13 mouse cellular contexts compared by ENCODE assay signal in genomic region chr3:38235736-38236083, GRCm38 (mm10).
DNase-seq lines count a peak whose midpoint lies in the region; ATAC-seq and TF ChIP-seq lines count a peak whose summit lies in the region.
"Had no signal": no experiment of that assay in that cellular context is flagged by ENCODE, and none has a peak within 500 bp of the region (broad histone marks: within the 10 kb centered on the region; RNA-seq: fewer than 3 reads in every experiment).

No protein-coding gene starts in this region.

- no peak for TF ChIP-seq EP300 in liver, postnatal 0 days (IDR thresholded peaks at IDR 0.05; ENCODE audit: low read depth)
- no peak for TF ChIP-seq EP300 in heart, postnatal 0 days (IDR thresholded peaks at IDR 0.05; ENCODE audit: low read depth)

- peak overlapping the region; percentile 71 for H3K4me3 ChIP-seq in gastrocnemius, adult 2 months
- H3K4me3 ChIP-seq in liver, postnatal 0 days (ENCODE audit: low read depth, low read length), result no peak overlapping the region
- no peak overlapping the region for H3K4me3 ChIP-seq in liver, embryonic 12.5 days
- H3K4me3 ChIP-seq in heart, postnatal 0 days (ENCODE audit: low read depth, low read length), result no peak overlapping the region
- H3K4me3 ChIP-seq: neural tube, embryonic 12.5 days had no signal

- H3K9me3 ChIP-seq in liver, postnatal 0 days (ENCODE audit: low read length), result no peaks in the 10 kb centered on the region
- H3K9me3 ChIP-seq in liver, embryonic 12.5 days (replicated peaks), result no peaks in the 10 kb centered on the region
- no peaks in the 10 kb centered on the region for H3K9me3 ChIP-seq in heart, postnatal 0 days (replicated peaks; ENCODE audit: control insufficient read depth, low read length)
- H3K9me3 ChIP-seq: neural tube, embryonic 12.5 days had no signal

- H3K27me3 ChIP-seq in liver, postnatal 0 days (ENCODE audit: insufficient read depth, low read length), result no peaks in the 10 kb centered on the region
- H3K27me3 ChIP-seq in liver, embryonic 12.5 days (replicated peaks), result no peaks in the 10 kb centered on the region
- no peaks in the 10 kb centered on the region for H3K27me3 ChIP-seq in heart, postnatal 0 days (ENCODE audit: control insufficient read depth, insufficient read depth, low read length)
- H3K27me3 ChIP-seq: neural tube, embryonic 12.5 days had no signal

- no peak for ATAC-seq in liver, postnatal 0 days
- no peak for ATAC-seq in liver, embryonic 12.5 days
- ATAC-seq in heart, postnatal 0 days (ENCODE audit: insufficient read depth, low read depth), result no peak

- H3K27ac ChIP-seq in gastrocnemius, adult 2 months, result peak overlapping the region; percentile 71
- no peak overlapping the region for H3K27ac ChIP-seq in liver, postnatal 0 days (ENCODE audit: low read depth)
- no peak overlapping the region for H3K27ac ChIP-seq in liver, embryonic 12.5 days
- peak overlapping the region; percentile 64 for H3K27ac ChIP-seq in heart, postnatal 0 days (ENCODE audit: low read depth)
- H3K27ac ChIP-seq: neural tube, embryonic 12.5 days had no signal

- DNase-seq in gastrocnemius, adult 2 months, result peak; percentile 60
- DNase-seq in gastrocnemius, adult 8-10 months (ENCODE audit: low spot score in 2 of 2), result no peak
- DNase-seq in liver, postnatal 0 days, result peak; percentile 6
- DNase-seq in 3T3-L1 (ENCODE audit: low read depth, low spot score), result peak; percentile 93
- DNase-seq in heart, postnatal 0 days (ENCODE audit: low spot score), result peak; percentile 31
- no peak for DNase-seq in ovary, postnatal 36 days (ENCODE audit: low spot score)
- no peak for DNase-seq in cerebellum, adult 8-10 months
- DNase-seq: B cell, adult 2 months; cerebellum, postnatal 14 days; kidney, adult 9 months; layer of hippocampus, postnatal 36 days had no signal

- no peak overlapping the region for H3K9ac ChIP-seq in liver, postnatal 0 days (replicated peaks)
- H3K9ac ChIP-seq in liver, embryonic 12.5 days, result no peak overlapping the region
- no peak overlapping the region for H3K9ac ChIP-seq in heart, postnatal 0 days (replicated peaks; ENCODE audit: low read depth, low read length)
- H3K9ac ChIP-seq: neural tube, embryonic 12.5 days had no signal

- no peaks in the 10 kb centered on the region for H3K36me3 ChIP-seq in liver, postnatal 0 days (replicated peaks; ENCODE audit: insufficient read depth, low read length)
- no peaks in the 10 kb centered on the region for H3K36me3 ChIP-seq in liver, embryonic 12.5 days
- no peaks in the 10 kb centered on the region for H3K36me3 ChIP-seq in heart, postnatal 0 days (replicated peaks; ENCODE audit: control insufficient read depth, insufficient read depth, low read length)
- H3K36me3 ChIP-seq: neural tube, embryonic 12.5 days had no signal

- intact Hi-C loops in gastrocnemius, adult 2 months (cut with DNase I), result no loop called here

- 77% methylated on average over 9 of the region's 9 CpGs for WGBS in liver, postnatal 0 days (ENCODE audit: insufficient replicate concordance)
- WGBS in liver, embryonic 12.5 days (ENCODE audit: insufficient replicate concordance), result 71% methylated on average over 9 of the region's 9 CpGs
- 62% methylated on average over 9 of the region's 9 CpGs for WGBS in heart, postnatal 0 days

- H3K4me1 ChIP-seq in liver, postnatal 0 days (ENCODE audit: insufficient read depth), result no peaks in the 10 kb centered on the region
- no peaks in the 10 kb centered on the region for H3K4me1 ChIP-seq in liver, embryonic 12.5 days
- peaks cover 15% of the 10 kb centered on the region for H3K4me1 ChIP-seq in heart, postnatal 0 days (ENCODE audit: control insufficient read depth, insufficient read depth)

- H3K4me2 ChIP-seq in liver, postnatal 0 days (ENCODE audit: low read depth, low read length), result no peak overlapping the region; the same call in 1 of the 2 replicates
- H3K4me2 ChIP-seq in liver, embryonic 12.5 days, result no peak overlapping the region
- H3K4me2 ChIP-seq in heart, postnatal 0 days (ENCODE audit: low read depth, low read length), result peak overlapping the region; percentile 4; the same call in 1 of the 2 replicates
- H3K4me2 ChIP-seq: neural tube, embryonic 12.5 days had no signal

- TF ChIP-seq CTCF in gastrocnemius, adult 2 months (IDR thresholded peaks at IDR 0.05), result peak; percentile 32; the same call in 1 of the 2 replicates
- TF ChIP-seq CTCF in liver, postnatal 0 days (IDR thresholded peaks at IDR 0.05; ENCODE audit: low read depth), result no peak
- TF ChIP-seq CTCF in heart, postnatal 0 days (IDR thresholded peaks at IDR 0.05; ENCODE audit: low read depth), result peak; percentile 20; the same call in 1 of the 2 replicates

Comparison
In these comparisons a context has a peak if more than half of its experiments do, and no peak if none do; other contexts are left out.
1. DNase-seq: peak in gastrocnemius, adult 2 months (single experiment), liver, postnatal 0 days (single experiment), 3T3-L1 (single experiment) and heart, postnatal 0 days (single experiment); none in gastrocnemius, adult 8-10 months (0 of 2), ovary, postnatal 36 days (single experiment) and cerebellum, adult 8-10 months (single experiment).
2. H3K27ac ChIP-seq: peak in gastrocnemius, adult 2 months (single experiment) and heart, postnatal 0 days (single experiment); none in liver, postnatal 0 days (single experiment) and liver, embryonic 12.5 days (single experiment).